Mouse (Mus musculus) megakaryocyte, embryonic 14.5 days (primary cell): ENCODE measurements around the gene Arhgap18. TPM values are rescaled to one million over a fixed set of nuclear protein-coding genes. Genes with fewer than 3 reads are reported as not detected.

ENCODE experiments used
- H3K27me3 ChIP-seq: replicated peaks from 2 replicates; pipeline ENCODE3; 2012; ENCODE audit warnings: inconsistent platforms
- H3K36me3 ChIP-seq: replicated peaks from 2 replicates; pipeline ENCODE3; 2012; ENCODE audit warnings: low read length, inconsistent platforms, mixed read lengths
- H3K4me1 ChIP-seq: 2 replicates; pipeline ENCODE4 v1.6.1; 2012; ENCODE audit warnings: inconsistent platforms
- H3K4me3 ChIP-seq: replicated peaks from 2 replicates; pipeline ENCODE3; 2012; ENCODE audit warnings: moderate library complexity, mild to moderate bottlenecking, inconsistent platforms
- H3K9me3 ChIP-seq: 2 replicates; pipeline ENCODE4 v1.6.1; 2012; ENCODE audit warnings: inconsistent platforms
- FLI1 ChIP-seq: IDR thresholded peaks from 2 replicates; pipeline ENCODE4 v1.6.1; 2012; ENCODE audit warnings: low read length, inconsistent platforms, mixed read lengths
- GATA1 ChIP-seq: IDR thresholded peaks from 3 replicates; pipeline ENCODE4 v1.6.1; 2012; ENCODE audit warnings: mixed read lengths, low read length, inconsistent platforms, borderline replicate concordance
- polyA plus RNA-seq: library from polyadenylated mRNA; stranded (reverse); fragments of >175 nt; gene quantifications from 2 replicates; pipeline ENCODE4 v1.2.3, GENCODE M21; 2012; ENCODE audit warnings: low replicate concordance; ENCODE audit not compliant: insufficient read depth

Arhgap18 gene
- polyA plus RNA-seq, 1 experiment, result 9.3 TPM

DNA sequence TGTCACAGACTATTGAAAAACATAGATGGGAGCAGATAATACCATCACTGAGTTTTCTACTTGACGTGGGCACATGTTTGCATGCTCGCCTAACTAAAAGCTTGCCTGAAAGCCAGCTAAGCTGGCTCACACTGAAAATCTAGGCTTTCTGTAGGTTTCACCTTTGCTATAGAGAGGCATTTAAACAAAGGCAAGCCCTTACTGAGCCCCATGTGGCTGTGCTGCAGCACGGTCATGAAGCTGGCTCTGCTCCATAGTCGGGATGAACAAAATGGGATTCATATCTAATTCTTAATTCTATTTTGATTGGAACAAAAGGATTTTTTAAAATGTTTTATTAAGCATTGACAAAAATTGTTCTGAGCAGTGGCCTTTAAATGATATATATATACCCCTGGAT is 105.3 kb downstream of the Arhgap18 start:
- Histone ChIP-seq H3K4me1 (peaks cover 23% of the 10 kb centered on the region), H3K9me3 (no peaks in the 10 kb centered on the region), H3K4me3 (no peak overlapping the region), H3K27me3 (no peaks in the 10 kb centered on the region), H3K36me3 (peaks cover 92% of the 10 kb centered on the region)
- TF ChIP-seq GATA1, result no peak
- no peak for TF ChIP-seq FLI1

DNA sequence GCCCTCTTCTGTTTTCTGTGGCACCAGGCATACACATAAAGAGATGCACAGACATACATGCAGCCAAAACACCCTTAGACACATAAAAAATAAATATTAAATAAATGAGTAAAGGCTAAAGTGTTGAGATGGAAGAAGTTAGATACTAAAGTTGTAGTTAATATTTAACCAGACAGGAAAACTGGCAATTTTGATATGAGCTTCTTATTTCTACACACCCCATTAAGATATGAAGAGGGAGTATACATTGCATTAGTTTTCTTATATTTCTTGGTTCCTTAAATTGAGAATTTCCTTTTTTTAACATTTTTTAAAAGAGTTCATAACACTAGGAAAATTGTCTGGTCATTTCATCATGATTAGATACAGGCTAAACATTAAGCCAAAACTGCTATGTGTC is 108.0 kb downstream of the Arhgap18 start:
- Histone ChIP-seq H3K9me3 (no peaks in the 10 kb centered on the region), H3K4me1 (peaks cover 8% of the 10 kb centered on the region), H3K4me3 (no peak overlapping the region), H3K27me3 (no peaks in the 10 kb centered on the region), H3K36me3 (peaks cover 94% of the 10 kb centered on the region)
- no peak for TF ChIP-seq GATA1

DNA sequence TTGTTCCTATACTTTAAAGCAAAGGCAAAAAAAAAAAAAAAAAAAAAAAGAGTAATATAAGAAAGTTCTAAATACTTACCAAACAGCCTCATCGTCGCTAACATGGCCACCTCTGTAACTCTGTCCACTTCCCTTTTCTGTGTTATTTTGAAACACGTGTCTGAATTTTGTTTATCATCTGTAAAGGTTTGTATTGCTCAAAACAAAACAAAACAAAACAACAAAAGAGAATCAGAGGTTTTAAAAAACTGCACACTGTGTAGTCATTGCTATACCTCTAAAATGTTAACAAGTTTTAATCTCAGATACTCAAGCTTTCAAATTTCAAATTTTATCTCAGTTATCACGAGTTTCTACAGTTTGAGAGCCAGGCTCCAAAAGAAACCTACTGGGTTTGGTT is 109.0 kb downstream of the Arhgap18 start:
- Histone ChIP-seq H3K4me1 (peaks cover 9% of the 10 kb centered on the region), H3K4me3 (no peak overlapping the region), H3K27me3 (no peaks in the 10 kb centered on the region), H3K36me3 (peaks cover 94% of the 10 kb centered on the region), H3K9me3 (no peaks in the 10 kb centered on the region)
- TF ChIP-seq GATA1 (no peak), FLI1 (no peak)

DNA sequence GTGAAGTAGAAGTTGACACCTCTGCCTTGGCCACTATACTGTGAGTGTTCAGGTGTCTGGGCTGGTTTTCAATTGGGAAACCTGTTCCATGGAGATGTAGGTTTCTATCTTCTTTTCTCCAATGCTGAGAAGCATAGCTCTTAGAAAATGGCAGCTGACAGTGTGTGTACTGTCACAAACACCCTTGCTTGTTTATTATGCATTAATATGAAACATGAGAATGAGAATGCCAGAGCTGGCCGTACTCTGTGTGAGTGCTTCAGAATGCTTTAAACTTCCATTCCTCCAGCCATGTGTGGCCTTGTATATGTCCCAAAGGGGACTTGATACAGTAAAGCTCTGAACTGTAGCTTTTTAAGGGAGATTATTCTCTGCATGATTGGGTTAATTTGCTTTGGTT is 110.8 kb downstream of the Arhgap18 start:
- TF ChIP-seq FLI1, result no peak
- TF ChIP-seq GATA1, result no peak
- Histone ChIP-seq H3K36me3 (peaks cover 95% of the 10 kb centered on the region), H3K9me3 (no peaks in the 10 kb centered on the region), H3K4me3 (no peak overlapping the region), H3K4me1 (peaks cover 6% of the 10 kb centered on the region), H3K27me3 (no peaks in the 10 kb centered on the region)

DNA sequence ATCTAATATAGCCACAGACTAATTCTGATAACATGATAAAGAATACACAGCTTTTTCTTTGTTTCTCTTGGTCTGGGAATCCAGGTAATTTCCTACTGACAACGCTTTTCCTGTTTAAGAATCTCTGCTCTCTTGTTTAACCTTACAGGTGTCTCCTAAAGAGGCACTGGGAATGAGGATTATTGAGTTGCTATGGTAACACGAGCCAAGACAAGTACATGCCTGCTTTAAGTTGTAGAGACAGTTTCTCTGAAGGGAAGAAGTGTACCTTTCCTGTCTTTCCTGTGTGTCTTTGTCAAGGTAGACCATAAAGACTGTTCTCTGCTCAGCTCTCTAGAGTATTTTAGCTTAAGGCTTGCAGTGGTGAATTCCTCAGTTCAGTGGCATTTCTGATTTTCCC is 117.6 kb downstream of the Arhgap18 start:
- H3K27me3 ChIP-seq, result no peaks in the 10 kb centered on the region
- H3K36me3 ChIP-seq, result peaks cover 90% of the 10 kb centered on the region
- H3K4me3 ChIP-seq, result no peak overlapping the region
- H3K9me3 ChIP-seq, result no peaks in the 10 kb centered on the region
- TF ChIP-seq GATA1, result no peak
- TF ChIP-seq FLI1, result no peak
- peaks cover 11% of the 10 kb centered on the region for H3K4me1 ChIP-seq

DNA sequence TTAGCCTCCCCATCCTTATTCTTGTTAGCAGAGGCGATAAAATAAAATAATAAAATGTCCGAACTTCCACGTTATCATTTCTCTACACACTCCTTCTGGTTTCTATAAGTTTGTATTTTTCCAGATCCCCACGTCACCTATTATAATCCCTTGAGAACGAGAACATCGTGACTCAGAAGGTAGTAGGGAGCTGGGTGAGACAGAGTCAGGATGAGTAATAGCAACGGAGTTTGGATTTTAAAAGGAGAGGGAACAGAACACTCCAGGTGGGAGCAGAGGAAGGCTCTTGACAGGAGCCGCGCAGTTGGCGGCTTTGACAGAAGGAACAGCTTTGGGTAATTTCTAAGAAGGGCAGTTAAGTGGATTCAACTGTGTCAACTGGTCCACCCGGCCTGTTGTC is 124.1 kb downstream of the Arhgap18 start:
- Histone ChIP-seq H3K4me3 (no peak overlapping the region), H3K36me3 (peaks cover 88% of the 10 kb centered on the region), H3K9me3 (no peaks in the 10 kb centered on the region), H3K4me1 (no peaks in the 10 kb centered on the region; the same call in 1 of the 2 replicates), H3K27me3 (no peaks in the 10 kb centered on the region)
- no peak for TF ChIP-seq GATA1
- no peak for TF ChIP-seq FLI1

DNA sequence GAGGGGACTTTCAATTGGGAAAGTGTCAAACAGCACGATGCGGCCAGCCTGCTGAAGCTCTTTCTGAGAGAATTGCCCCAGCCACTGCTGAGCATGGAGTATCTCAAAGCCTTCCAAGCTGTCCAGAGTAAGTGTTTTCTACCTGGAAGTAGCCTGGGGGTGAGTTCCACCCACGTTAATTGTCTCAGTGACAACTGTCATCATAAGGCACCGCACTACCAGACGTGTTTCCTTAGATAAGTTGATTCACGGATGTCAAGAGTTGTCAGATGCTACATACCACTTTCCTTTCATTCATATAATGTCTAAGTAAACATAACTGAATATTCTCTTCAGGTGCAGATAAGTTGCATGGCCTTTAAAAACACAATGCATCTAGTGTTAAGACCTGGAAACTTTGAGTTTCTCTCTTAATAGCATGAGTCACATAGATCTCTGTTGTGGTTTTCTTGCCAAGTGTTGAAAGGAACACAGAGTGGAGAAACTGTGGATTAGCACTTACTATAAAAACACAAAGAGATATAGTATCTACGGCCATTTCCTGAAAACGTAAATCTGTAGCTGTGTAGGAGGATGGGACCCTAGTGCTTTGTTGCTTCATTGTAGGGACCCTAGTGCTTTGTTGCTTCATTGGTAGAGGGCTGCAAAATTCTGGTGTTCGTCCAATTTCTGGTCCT is 125.8 kb downstream of the Arhgap18 start:
- peaks cover 4% of the 10 kb centered on the region; the same call in 1 of the 2 replicates for H3K4me1 ChIP-seq
- H3K36me3 ChIP-seq, result peaks cover 88% of the 10 kb centered on the region
- TF ChIP-seq GATA1 (no peak), FLI1 (no peak)
- no peaks in the 10 kb centered on the region for H3K27me3 ChIP-seq
- H3K4me3 ChIP-seq, result no peak overlapping the region
- H3K9me3 ChIP-seq, result no peaks in the 10 kb centered on the region

DNA sequence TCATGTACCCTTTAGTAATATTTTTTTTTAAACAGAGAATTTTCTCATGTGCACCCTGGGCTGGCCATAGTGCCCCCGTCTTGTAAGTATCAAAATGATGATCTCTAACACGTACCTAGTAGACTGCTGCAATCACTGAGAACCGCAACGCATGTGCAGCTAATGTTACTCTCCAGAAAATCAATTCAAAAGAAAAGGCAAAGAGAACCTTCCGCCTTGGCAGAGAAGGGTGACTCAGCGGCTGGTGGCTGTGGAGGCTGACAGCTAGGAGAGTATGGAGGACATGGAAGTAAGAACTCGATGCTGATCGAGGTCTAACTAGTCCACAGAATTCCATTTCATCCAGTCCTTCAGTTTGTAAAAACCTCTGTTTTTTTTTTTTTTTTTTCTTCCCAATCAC is 131.7 kb downstream of the Arhgap18 start:
- peaks cover 90% of the 10 kb centered on the region for H3K36me3 ChIP-seq

DNA sequence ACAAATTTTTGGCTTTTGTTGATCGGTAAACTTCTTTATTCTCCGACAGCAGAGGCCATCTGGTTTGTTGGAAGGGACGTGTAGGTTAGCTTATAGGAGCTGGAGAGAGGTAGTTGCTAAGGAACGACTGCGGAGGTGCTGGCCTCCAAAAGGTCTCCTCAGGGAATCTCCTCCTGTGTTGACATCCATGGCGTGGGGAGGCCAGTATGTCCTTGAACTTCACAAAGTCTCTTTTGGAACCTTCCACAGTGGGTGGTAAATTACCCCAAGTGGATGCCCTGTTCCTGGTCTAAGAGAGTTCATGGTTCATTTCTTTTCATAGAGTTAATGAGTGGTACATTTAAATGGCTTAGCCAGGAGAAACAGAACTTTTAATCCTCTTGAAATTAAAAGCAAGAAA is 136.0 kb downstream of the Arhgap18 start:
- TF ChIP-seq GATA1, result no peak
- no peak for TF ChIP-seq FLI1
- peaks cover 83% of the 10 kb centered on the region for H3K36me3 ChIP-seq
- no peaks in the 10 kb centered on the region for H3K9me3 ChIP-seq
- no peaks in the 10 kb centered on the region for H3K27me3 ChIP-seq
- H3K4me1 ChIP-seq, result peaks cover 22% of the 10 kb centered on the region
- no peak overlapping the region for H3K4me3 ChIP-seq

More for the DNA sequence above, 131.7 kb downstream of the Arhgap18 start:
- Histone ChIP-seq H3K4me3 (no peak overlapping the region), H3K9me3 (no peaks in the 10 kb centered on the region), H3K4me1 (peaks cover 27% of the 10 kb centered on the region), H3K27me3 (no peaks in the 10 kb centered on the region)
- TF ChIP-seq GATA1 (no peak), FLI1 (no peak)

DNA sequence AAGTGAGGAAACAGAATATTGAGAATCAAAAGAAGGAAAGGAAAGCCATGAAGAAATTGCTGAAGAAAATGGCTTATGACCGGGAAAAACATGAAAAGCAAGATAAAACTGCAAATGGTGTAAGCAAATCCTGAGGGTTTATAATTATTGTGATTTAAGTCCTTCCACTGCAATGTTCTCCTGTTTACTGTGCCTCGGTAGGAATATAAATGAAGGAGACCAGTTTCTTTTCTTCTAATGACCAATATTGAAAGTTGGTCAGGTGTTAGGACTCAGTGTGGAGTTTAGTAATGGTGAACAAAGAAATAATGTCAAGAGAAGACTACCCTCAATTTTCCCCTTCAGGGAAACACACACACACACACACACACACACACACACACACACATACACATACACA is 136.5 kb downstream of the Arhgap18 start:
- Histone ChIP-seq H3K9me3 (no peaks in the 10 kb centered on the region), H3K27me3 (no peaks in the 10 kb centered on the region), H3K36me3 (peaks cover 78% of the 10 kb centered on the region), H3K4me3 (no peak overlapping the region), H3K4me1 (peaks cover 19% of the 10 kb centered on the region)
- TF ChIP-seq FLI1 (no peak), GATA1 (no peak)
